Mouse (Mus musculus) midbrain, embryonic 11.5 days (tissue): ENCODE measurements around the gene Ankrd54. TPM values are rescaled to one million over a fixed set of nuclear protein-coding genes. Genes with fewer than 3 reads are reported as not detected.

Source experiments
- ATAC-seq: fragments of 200-750 bp; cut with Nextera tagmentation; 2 replicates; pipeline ENCODE4 v1.8.0; 2017; ENCODE audit warnings: moderate TSS enrichment, moderate library complexity; ENCODE audit not compliant: low FRiP score
- DNase-seq: peaks from one replicate; pipeline ENCODE4 v3.0.0; 2015; ENCODE audit warnings: low spot score; ENCODE audit errors: missing footprints
- H3K27ac ChIP-seq: fragments of 300-500 bp; sonication (generic); 2 replicates; pipeline ENCODE4 v1.5.1; 2014; ENCODE audit warnings: low read depth, low read length
- H3K27me3 ChIP-seq: fragments of 300-500 bp; sonication (generic); 2 replicates; pipeline ENCODE4 v1.6.1; 2014; ENCODE audit warnings: mild to moderate bottlenecking, low read length, moderate library complexity, mixed read lengths; ENCODE audit not compliant: control insufficient read depth, insufficient read depth
- H3K36me3 ChIP-seq: fragments of 300-500 bp; sonication (generic); 2 replicates; pipeline ENCODE4 v1.6.1; 2014; ENCODE audit warnings: mild to moderate bottlenecking, low read length, moderate library complexity, mixed read lengths; ENCODE audit not compliant: control insufficient read depth, insufficient read depth
- H3K4me1 ChIP-seq: fragments of 300-500 bp; sonication (generic); 2 replicates; pipeline ENCODE4 v1.6.1; 2014; ENCODE audit warnings: low read length; ENCODE audit not compliant: control insufficient read depth, insufficient read depth
- H3K4me2 ChIP-seq: fragments of 300-500 bp; sonication (generic); 2 replicates; pipeline ENCODE4 v1.6.1; 2014; ENCODE audit warnings: mild to moderate bottlenecking, moderate library complexity
- H3K4me3 ChIP-seq: fragments of 300-500 bp; sonication (generic); 2 replicates; pipeline ENCODE4 v1.5.1; 2014; ENCODE audit warnings: low read depth, low read length
- H3K9ac ChIP-seq: fragments of 300-500 bp; sonication (generic); 2 replicates; pipeline ENCODE4 v1.6.1; 2014; ENCODE audit warnings: low read length
- H3K9me3 ChIP-seq: fragments of 300-500 bp; sonication (generic); 2 replicates; pipeline ENCODE4 v1.6.1; 2016; ENCODE audit warnings: low read length; ENCODE audit not compliant: control insufficient read depth
- WGBS: fragments of 180-500 bp; shearing (Covaris S2); extraction: QIAGEN DNeasy Blood & Tissue Kit; methylation state at CpG from one replicate; pipeline ENCODE4 v1.1.7; 2014; 5-methylcytosine and 5-hydroxymethylcytosine counted together
- polyA plus RNA-seq: library from polyadenylated mRNA; unstranded; fragments of >200 nt; fragmentation: Nextera tagmentation; extraction: Ambion mirVana; gene quantifications from 2 replicates; pipeline ENCODE4 v1.2.1, GENCODE M21; 2014

Gene Ankrd54
- polyA plus RNA-seq, 1 experiment from 2014 or later: 53.5 TPM

DNA sequence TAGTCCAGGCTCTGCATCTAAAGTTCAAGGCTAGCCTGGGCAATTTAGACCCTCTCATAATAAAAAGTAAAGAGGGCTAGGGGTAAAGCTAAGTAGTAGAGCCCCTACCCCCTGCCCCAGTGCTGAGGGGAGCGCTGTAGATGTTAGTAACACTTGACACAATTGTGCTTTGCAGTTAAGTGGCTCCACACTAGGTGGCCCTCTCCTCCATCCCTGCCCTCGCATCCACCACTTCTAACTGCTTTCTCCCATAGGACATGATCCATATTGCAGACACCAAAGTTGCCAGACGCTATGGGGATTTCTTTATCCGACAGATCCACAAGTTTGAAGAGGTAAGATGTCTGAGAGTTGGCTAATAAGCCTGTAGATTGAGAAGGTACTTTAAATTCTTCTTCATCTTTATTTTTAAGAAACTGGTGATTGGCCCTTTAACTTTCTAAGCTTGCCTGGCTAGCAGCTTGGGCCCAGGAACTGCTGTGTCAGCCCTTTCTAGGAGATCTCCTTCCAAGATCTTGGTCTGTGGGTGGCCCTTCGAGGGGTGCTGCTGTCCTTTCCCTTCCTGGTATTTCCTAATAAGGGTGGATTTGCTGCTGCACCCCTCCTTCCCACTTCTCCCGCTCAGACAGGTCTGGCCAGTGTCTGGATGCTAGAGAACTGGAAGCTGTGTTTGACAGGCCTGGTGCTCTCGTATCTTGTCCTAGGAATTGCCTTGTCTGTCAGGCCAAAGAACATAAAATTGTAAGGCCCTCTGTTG lies 30.6 kb upstream of the Ankrd54 start:
- Histone ChIP-seq H3K36me3 (peaks cover 31% of the 10 kb centered on the region), H3K9ac (no peak overlapping the region), H3K4me3 (no peak overlapping the region), H3K27ac (no peak overlapping the region), H3K4me2 (no peak overlapping the region), H3K4me1 (no peaks in the 10 kb centered on the region), H3K9me3 (no peaks in the 10 kb centered on the region), H3K27me3 (no peaks in the 10 kb centered on the region)
- ATAC-seq (no peak), DNase-seq (peak; percentile 14)
- 78% methylated on average over 7 of the region's 7 CpGs for WGBS

- no peaks in the 10 kb centered on the region for H3K27me3 ChIP-seq
- H3K36me3 ChIP-seq: peaks cover 36% of the 10 kb centered on the region
- H3K9ac ChIP-seq: no peak overlapping the region
- no peaks in the 10 kb centered on the region for H3K9me3 ChIP-seq
- H3K4me3 ChIP-seq: no peak overlapping the region
- no peak overlapping the region for H3K4me2 ChIP-seq
- no peak for DNase-seq
- 95% methylated on average over 6 of the region's 6 CpGs for whole genome bisulfite sequencing
- ATAC-seq: no peak
- H3K4me1 ChIP-seq: no peaks in the 10 kb centered on the region
- no peak overlapping the region for H3K27ac ChIP-seq
Observed at GRCm38 (mm10) chr15:79092284-79092683, 29.6 kb upstream of the Ankrd54 start.

- WGBS: 97% methylated on average over 7 of the region's 7 CpGs
- DNase-seq (peak; percentile 60), ATAC-seq (no peak)
- Histone ChIP-seq H3K9ac (no peak overlapping the region), H3K27ac (no peak overlapping the region), H3K4me1 (peaks cover 7% of the 10 kb centered on the region), H3K27me3 (no peaks in the 10 kb centered on the region), H3K9me3 (no peaks in the 10 kb centered on the region), H3K36me3 (peaks cover 55% of the 10 kb centered on the region), H3K4me3 (no peak overlapping the region), H3K4me2 (no peak overlapping the region)
Observed at GRCm38 (mm10) chr15:79079567-79079966, 16.9 kb upstream of the Ankrd54 start.

- Histone ChIP-seq H3K27ac (no peak overlapping the region), H3K4me2 (peak overlapping the region; percentile 88), H3K9ac (peak overlapping the region; percentile 87), H3K4me3 (peak overlapping the region; percentile 92), H3K4me1 (peaks cover 7% of the 10 kb centered on the region), H3K27me3 (no peaks in the 10 kb centered on the region), H3K36me3 (peaks cover 27% of the 10 kb centered on the region), H3K9me3 (no peaks in the 10 kb centered on the region)
- 41% methylated on average over 15 of the region's 15 CpGs for WGBS
- no peak for DNase-seq
- no peak for ATAC-seq
Observed at GRCm38 (mm10) chr15:79075658-79076365, 13.1 kb upstream of the Ankrd54 start.

DNA sequence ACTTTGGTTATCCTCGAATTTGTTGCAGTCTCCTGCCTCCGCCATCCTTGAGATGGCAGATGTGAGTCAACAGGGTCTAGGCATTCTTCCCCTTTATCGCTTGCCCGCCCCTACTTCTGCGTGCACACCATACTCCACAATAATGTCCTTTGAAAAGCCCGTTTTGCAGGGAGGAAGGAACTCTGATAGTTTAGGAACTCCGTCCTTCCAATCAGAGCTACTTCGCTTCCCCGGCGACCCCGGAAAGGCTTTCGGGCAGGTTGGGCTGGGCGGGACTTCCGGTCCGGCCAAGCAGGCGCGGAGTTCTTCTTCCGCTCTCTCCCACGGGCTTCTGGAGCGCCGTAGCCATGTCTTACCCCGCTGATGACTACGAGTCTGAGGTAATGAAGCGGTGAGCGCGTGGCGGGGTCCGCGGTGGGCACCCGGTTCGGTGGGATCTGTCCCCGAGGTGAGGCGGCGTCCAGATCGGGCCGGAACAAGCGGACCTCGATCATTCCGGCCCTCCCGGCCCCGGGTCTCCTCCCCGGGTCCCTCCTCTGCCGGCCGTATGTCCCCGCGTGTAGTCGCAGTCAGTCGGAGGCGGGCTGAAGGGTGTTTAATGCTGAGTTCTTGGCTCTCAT lies 12.3 kb upstream of the Ankrd54 start, which contains the start of gene Eif3l:
TSS of gene Eif3l (plus strand) at position 267 of the 620 bp plus-strand sequence.
- H3K4me2 ChIP-seq: peak within 1 kb of the TSS; percentile 88
- H3K36me3 ChIP-seq: peaks cover 24% of the 10 kb centered on the region
- no peaks in the 10 kb centered on the region for H3K27me3 ChIP-seq
- peak within 1 kb of the TSS; percentile 92 for H3K4me3 ChIP-seq
- no peaks in the 10 kb centered on the region for H3K9me3 ChIP-seq
- under 1% methylated on average over 44 of the region's 49 CpGs for WGBS
- peak within 1 kb of the TSS; percentile 55 for H3K27ac ChIP-seq
- peaks cover 7% of the 10 kb centered on the region for H3K4me1 ChIP-seq
- H3K9ac ChIP-seq: peak within 1 kb of the TSS; percentile 87
- DNase-seq: peak; percentile 98
- peak; percentile 88 for ATAC-seq

- Histone ChIP-seq H3K4me3 (peak overlapping the region; percentile 92), H3K9me3 (no peaks in the 10 kb centered on the region), H3K36me3 (peaks cover 18% of the 10 kb centered on the region), H3K4me2 (peak overlapping the region; percentile 88), H3K27me3 (no peaks in the 10 kb centered on the region), H3K4me1 (peaks cover 7% of the 10 kb centered on the region), H3K27ac (peak overlapping the region; percentile 55), H3K9ac (peak overlapping the region; percentile 87)
- ATAC-seq (0 out of 2 replicates have a peak, but pooled peaks have one; percentile 24), DNase-seq (no peak)
- WGBS: 40% methylated on average over 10 of the region's 10 CpGs
Observed at GRCm38 (mm10) chr15:79074446-79074845, 11.8 kb upstream of the Ankrd54 start.

- Histone ChIP-seq H3K27me3 (no peaks in the 10 kb centered on the region), H3K9ac (no peak overlapping the region), H3K4me1 (peaks cover 7% of the 10 kb centered on the region), H3K36me3 (peaks cover 14% of the 10 kb centered on the region), H3K27ac (no peak overlapping the region), H3K4me2 (no peak overlapping the region), H3K9me3 (no peaks in the 10 kb centered on the region), H3K4me3 (no peak overlapping the region)
- DNase-seq (no peak), ATAC-seq (no peak)
Observed at GRCm38 (mm10) chr15:79073752-79074151, 11.1 kb upstream of the Ankrd54 start.

DNA sequence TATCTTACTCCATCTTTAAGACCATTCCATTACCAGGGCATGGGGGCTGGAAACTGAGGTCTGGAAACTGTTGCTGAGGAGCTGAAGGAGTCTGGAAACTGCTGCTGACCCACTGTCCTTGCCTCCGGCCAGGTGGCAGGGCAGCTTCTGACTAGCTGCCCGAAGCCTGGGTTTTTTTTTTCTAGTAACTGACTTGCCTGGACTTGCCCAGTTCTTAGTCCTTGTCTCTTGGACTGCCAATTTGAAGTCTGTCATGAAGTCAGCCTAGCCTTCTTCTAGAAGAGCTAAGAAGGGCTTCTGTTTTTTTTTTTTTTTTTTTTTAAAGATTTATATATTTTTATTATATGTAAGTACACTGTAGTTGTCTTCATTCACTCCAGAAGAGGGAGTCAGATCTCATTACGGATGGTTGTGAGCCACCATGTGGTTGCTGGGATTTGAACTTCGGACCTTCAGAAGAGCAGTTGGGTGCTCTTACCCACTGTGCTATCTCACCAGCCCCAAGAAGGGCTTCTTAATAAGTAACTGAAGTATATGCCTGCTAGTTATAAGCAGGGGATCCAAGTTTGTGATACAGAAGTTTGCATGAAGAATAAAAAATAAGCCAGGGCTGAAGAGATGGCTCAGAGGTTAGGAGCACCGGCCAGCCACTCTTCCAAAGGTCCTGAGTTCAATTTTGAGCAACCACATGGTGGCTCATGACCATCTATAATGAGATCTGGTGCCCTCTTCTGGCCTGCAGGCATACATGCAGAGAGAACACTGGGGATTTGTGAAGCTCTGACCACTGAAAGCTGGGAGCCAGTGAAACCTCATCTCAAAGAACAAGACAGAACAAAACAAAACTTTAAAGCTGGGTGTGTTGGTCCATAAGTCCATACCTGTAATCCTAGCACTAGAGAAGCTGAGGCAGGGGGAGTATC lies 8.7 kb upstream of the Ankrd54 start:
- no peak overlapping the region for H3K4me2 ChIP-seq
- 63% methylated on average over 5 of the region's 5 CpGs for WGBS
- H3K9ac ChIP-seq: no peak overlapping the region
- no peak overlapping the region for H3K4me3 ChIP-seq
- H3K9me3 ChIP-seq: no peaks in the 10 kb centered on the region
- no peaks in the 10 kb centered on the region for H3K27me3 ChIP-seq
- H3K4me1 ChIP-seq: peaks cover 7% of the 10 kb centered on the region
- DNase-seq (no peak), ATAC-seq (no peak)
- 0 out of 2 replicates have a peak, but pooled peaks cover under 1% of the 10 kb centered on the region for H3K36me3 ChIP-seq
- H3K27ac ChIP-seq: no peak overlapping the region
